Mouse (Mus musculus) frontal cortex, postnatal 14 days (tissue): ENCODE results near the gene F930015N05Rik.
A peak's percentile ranks its signal among the peaks of the same experiment; 100 is the strongest.

Source experiments
- DNase-seq, 2 experiments: peaks; one replicate each; pipeline ENCODE4 v3.0.0; 2022; ENCODE audit warnings: low spot score in 2 of 2

F930015N05Rik gene

GRCm38 (mm10) chr11:64436412-64436727, at the start of gene F930015N05Rik:
Gene F930015N05Rik, minus strand, starts transcription at chr11:64436653.
- DNase-seq = no peak

DNA sequence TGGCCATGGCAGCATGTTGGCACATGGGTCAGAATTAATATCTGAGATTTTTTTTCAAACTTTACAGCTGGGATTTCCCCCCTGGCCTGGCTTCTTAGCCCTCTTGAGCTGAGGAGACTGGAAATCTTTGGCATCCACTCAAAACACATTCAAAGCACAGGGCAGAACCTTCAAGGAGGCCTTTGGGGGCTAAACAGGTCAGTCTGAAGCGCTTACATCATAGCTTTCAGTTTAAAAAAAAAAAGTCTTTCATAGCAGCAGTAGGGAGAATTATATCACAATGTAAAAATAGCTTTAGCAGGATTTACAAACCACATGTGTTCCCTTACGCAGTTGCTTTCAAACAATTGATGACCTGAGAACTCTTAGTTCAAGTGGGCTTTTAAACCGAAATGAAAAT, 45.0 kb upstream of the F930015N05Rik start:
- no peak for DNase-seq

- no peak for DNase-seq
Observed at GRCm38 (mm10) chr11:64473679-64474078, 37.2 kb upstream of the F930015N05Rik start.

DNA sequence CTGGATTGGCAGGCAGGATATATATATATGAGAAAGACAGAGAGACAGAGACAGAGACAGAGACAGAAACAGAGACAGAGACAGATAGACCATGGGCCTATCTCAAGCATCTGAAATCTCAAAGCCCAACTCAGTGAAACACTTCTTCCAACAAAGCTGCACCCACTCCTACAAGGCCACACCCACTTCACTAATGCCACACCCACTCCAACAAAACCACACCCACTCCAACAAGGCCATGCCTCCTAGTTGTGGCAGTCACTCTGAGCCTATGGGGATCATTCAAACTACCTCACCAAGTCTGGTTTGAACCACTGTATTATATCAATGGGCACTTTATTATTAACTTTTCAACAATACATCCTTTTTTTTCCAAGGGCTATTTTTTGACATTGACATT, 34.2 kb upstream of the F930015N05Rik start:
- DNase-seq = no peak

- DNase-seq = no peak
Observed at GRCm38 (mm10) chr11:64468737-64469136, 32.3 kb upstream of the F930015N05Rik start.

- no peak for DNase-seq
Observed at GRCm38 (mm10) chr11:64461746-64462145, 25.3 kb upstream of the F930015N05Rik start.

- no peak for DNase-seq
Observed at GRCm38 (mm10) chr11:64448586-64449315, 12.3 kb upstream of the F930015N05Rik start.

GRCm38 (mm10) chr11:64445227-64445626, 8.8 kb upstream of the F930015N05Rik start:
- no peak for DNase-seq

GRCm38 (mm10) chr11:64442701-64443100, 6.2 kb upstream of the F930015N05Rik start:
- no peak for DNase-seq

DNA sequence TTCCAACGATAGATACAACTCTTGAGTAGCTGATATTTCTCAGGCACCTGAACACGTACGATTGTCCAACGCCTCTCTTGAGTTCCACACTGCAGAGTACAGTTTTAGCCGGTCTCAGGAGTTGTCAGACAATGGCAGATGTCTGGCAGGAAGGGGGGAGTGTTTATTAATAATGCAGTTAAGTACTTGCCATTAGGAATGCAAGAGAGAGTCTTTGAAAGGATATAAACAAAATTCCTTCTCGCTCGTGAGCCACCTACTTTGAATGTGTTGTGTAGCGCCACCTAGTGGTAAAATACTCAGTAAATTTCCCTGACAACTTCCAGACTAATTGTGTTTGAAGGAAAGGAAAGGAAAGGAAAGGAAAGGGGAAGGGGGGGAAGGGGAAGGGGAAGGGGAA, 5.7 kb upstream of the F930015N05Rik start:
- DNase-seq = no peak

- DNase-seq = no peak
Observed at GRCm38 (mm10) chr11:64438909-64439308, 2.5 kb upstream of the F930015N05Rik start.

GRCm38 (mm10) chr11:64437721-64438120, 1.3 kb upstream of the F930015N05Rik start:
- DNase-seq = no peak

GRCm38 (mm10) chr11:64436791-64437298, 392 bp upstream of the F930015N05Rik start:
- no peak for DNase-seq

- peak; percentile 4 to 9 for DNase-seq
Observed at GRCm38 (mm10) chr11:64435546-64436411, 674 bp downstream of the F930015N05Rik start.

DNA sequence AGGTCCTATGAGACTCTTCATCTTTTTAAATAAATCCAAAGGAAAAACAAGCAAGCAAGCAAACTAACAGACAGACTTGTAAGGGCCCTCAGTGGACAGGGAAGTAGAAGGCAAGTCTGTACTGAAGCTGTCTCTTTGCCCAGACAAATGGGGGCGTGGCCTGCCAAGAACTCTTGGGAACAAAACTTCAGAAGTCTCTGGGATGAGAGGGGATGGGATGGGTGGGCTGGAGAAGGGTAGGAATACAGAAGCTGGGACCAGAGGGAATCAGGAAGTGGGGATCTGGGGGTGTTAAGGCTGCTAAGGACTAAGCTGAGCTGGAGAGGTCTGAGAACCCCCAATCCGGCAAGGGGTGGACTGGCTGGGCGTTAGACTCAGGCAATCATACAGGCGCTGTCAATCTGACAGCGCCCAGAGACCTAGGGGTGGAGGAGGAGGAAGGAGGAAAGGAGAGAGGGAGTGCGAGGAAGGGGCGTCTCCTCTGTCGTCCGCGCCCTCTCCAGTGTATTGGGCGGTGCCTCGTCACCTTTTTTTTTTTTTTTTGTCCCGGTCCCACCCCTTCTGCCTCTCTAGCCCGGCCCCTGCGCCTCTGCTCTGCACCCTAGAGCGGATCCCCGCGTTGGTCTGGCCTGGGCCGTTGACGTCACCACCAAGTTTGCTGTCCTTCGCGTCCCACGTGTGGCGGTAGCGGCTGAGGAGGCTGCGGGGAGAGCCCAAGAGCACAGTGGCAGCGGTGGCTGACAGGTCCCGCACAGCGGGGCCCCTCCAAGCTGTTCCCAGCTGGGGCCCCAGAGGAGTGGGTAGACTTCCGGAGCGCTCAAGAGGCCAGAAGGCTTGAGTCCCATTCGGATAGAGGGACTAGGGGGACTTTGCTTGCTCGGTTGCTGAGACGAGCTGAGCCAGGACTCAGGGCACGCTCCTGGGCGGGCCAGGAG, 1.6 kb downstream of the F930015N05Rik start, which contains the start of gene Hs3st3a1:
TSS of gene Hs3st3a1 (plus strand) at position 722 of the 935 bp plus-strand sequence.
- peak in 1 of 2 experiments; percentile 3 for DNase-seq

DNA sequence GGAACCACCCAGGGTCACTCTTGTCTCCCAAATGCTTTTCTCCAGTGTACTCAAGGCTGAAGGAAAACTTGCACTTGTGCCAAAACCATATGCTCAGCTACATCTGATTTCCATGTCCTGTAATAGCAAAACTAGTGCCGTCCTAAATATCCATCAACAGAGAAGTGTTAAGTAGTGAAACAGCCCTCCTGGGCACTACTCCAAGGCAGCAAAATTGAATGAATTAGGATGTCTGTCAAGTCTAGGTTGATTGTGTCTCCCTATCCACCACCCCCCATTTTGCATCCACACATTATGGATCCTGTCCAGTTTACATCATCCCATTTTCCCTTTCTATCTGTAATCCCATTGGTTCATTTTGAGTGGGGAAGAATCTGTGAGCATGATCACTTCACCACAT, 17.5 kb downstream of the F930015N05Rik start:
- DNase-seq = no peak

- no peak for DNase-seq
Observed at GRCm38 (mm10) chr11:64400534-64401093, 35.8 kb downstream of the F930015N05Rik start.

- DNase-seq = no peak
Observed at GRCm38 (mm10) chr11:64397612-64398011, 38.8 kb downstream of the F930015N05Rik start.

GRCm38 (mm10) chr11:64396949-64397348, 39.5 kb downstream of the F930015N05Rik start:
- DNase-seq = no peak

GRCm38 (mm10) chr11:64396331-64396881, 40.0 kb downstream of the F930015N05Rik start:
- peak; percentile 60 to 69 for DNase-seq

- DNase-seq = no peak
Observed at GRCm38 (mm10) chr11:64386333-64386732, 50.1 kb downstream of the F930015N05Rik start.
